Comparison of ENCODE assay signal across 13 mouse cellular contexts in genomic region chr12:25124431-25125238, GRCm38 (mm10). TPM values are rescaled to one million over a fixed set of nuclear protein-coding genes. Genes with fewer than 3 reads are reported as not detected.
DNase-seq lines count a peak whose midpoint lies in the region; ATAC-seq and TF ChIP-seq lines count a peak whose summit lies in the region.
"Had no signal": no experiment of that assay in that cellular context is flagged by ENCODE, and none has a peak within 500 bp of the region (broad histone marks: within the 10 kb centered on the region; RNA-seq: fewer than 3 reads in every experiment).

No protein-coding gene starts in this region.

- no peak for DNase-seq in intestine, embryonic 14.5 days (ENCODE audit: low spot score)
- peak; percentile 53 for DNase-seq in limb, embryonic 10.5 days (ENCODE audit: low spot score)
- no peak for DNase-seq in layer of hippocampus, adult 9-10 months (ENCODE audit: low spot score)
- no peak for DNase-seq in cerebellum, adult 2 months
- DNase-seq in ovary, postnatal 36 days (ENCODE audit: low spot score): no peak
- DNase-seq: adrenal gland, adult 2 months; cerebellum, postnatal 14 days; kidney, postnatal 4 days; lung, adult 2 months had no signal

- TF ChIP-seq POLR2A in cerebellum, adult 2 months (IDR thresholded peaks at IDR 0.05; ENCODE audit: borderline replicate concordance, insufficient read depth, low read length): no peak

- 0 out of 2 replicates have a peak, but pooled peaks have one; percentile 14 for ATAC-seq in intestine, embryonic 14.5 days (replicated peaks; ENCODE audit: low FRiP score, low TSS enrichment, low read depth)
- no peak for ATAC-seq in intestine, postnatal 0 days
- ATAC-seq in erythroblast, adult 5-6 weeks (replicated peaks; ENCODE audit: low FRiP score, poor library complexity, severe bottlenecking): 0 out of 2 replicates have a peak, but pooled peaks have one; percentile 25
- ATAC-seq in neural tube, embryonic 14.5 days (ENCODE audit: low read depth): peak; percentile 88

- H3K4me3 ChIP-seq in intestine, embryonic 14.5 days (ENCODE audit: low read depth, low read length): no peak overlapping the region
- no peak overlapping the region for H3K4me3 ChIP-seq in intestine, postnatal 0 days (ENCODE audit: low read depth, low read length)
- 0 out of 2 replicates have a peak overlapping the region, but pooled peaks have one; percentile 0 for H3K4me3 ChIP-seq in limb, embryonic 10.5 days
- no peak overlapping the region for H3K4me3 ChIP-seq in neural tube, embryonic 14.5 days (ENCODE audit: low read depth, low read length)
- H3K4me3 ChIP-seq in cerebellum, adult 2 months (replicated peaks; ENCODE audit: insufficient read depth, low read depth, low read length): no peak overlapping the region
- H3K4me3 ChIP-seq: stomach, embryonic 15.5 days had no signal

- TF ChIP-seq CTCF in intestine, postnatal 0 days (IDR thresholded peaks at IDR 0.05; ENCODE audit: low read depth): no peak
- TF ChIP-seq CTCF in cerebellum, adult 2 months (IDR thresholded peaks at IDR 0.05; ENCODE audit: borderline replicate concordance, insufficient read depth, low read depth, low read length): no peak

- no peaks in the 10 kb centered on the region for H3K36me3 ChIP-seq in intestine, embryonic 14.5 days (ENCODE audit: control insufficient read depth, insufficient read depth, low read length)
- no peaks in the 10 kb centered on the region for H3K36me3 ChIP-seq in intestine, postnatal 0 days (ENCODE audit: control insufficient read depth, insufficient read depth)
- H3K36me3 ChIP-seq in limb, embryonic 10.5 days: no peaks in the 10 kb centered on the region
- no peaks in the 10 kb centered on the region for H3K36me3 ChIP-seq in neural tube, embryonic 14.5 days (ENCODE audit: control insufficient read depth, insufficient read depth, low read length)
- H3K36me3 ChIP-seq: stomach, embryonic 15.5 days had no signal

- 20% methylated on average over 19 of the region's 19 CpGs for WGBS in intestine, embryonic 14.5 days
- 49% methylated on average over 19 of the region's 19 CpGs for WGBS in intestine, postnatal 0 days
- 11% methylated on average over 19 of the region's 19 CpGs for WGBS in limb, embryonic 10.5 days
- 8% methylated on average over 19 of the region's 19 CpGs for WGBS in neural tube, embryonic 14.5 days
- WGBS in cerebellum, adult 2 months: 43% methylated on average over 19 of the region's 19 CpGs

- H3K27me3 ChIP-seq in intestine, embryonic 14.5 days (replicated peaks; ENCODE audit: control insufficient read depth, insufficient read depth, low read length): no peaks in the 10 kb centered on the region
- H3K27me3 ChIP-seq in intestine, postnatal 0 days (replicated peaks; ENCODE audit: control insufficient read depth, insufficient read depth, low read length): no peaks in the 10 kb centered on the region
- 0 out of 2 replicates have a peak, but pooled peaks cover 2% of the 10 kb centered on the region for H3K27me3 ChIP-seq in limb, embryonic 10.5 days (ENCODE audit: low read depth, poor library complexity, severe bottlenecking)
- H3K27me3 ChIP-seq in neural tube, embryonic 14.5 days (ENCODE audit: control insufficient read depth, insufficient read depth, low read length): no peaks in the 10 kb centered on the region
- no peaks in the 10 kb centered on the region for H3K27me3 ChIP-seq in cerebellum, adult 2 months (ENCODE audit: control insufficient read depth, insufficient read depth, low read length)
- H3K27me3 ChIP-seq: stomach, embryonic 15.5 days had no signal

- no peaks in the 10 kb centered on the region for H3K9me3 ChIP-seq in intestine, embryonic 14.5 days (ENCODE audit: control insufficient read depth, low read length)
- H3K9me3 ChIP-seq in intestine, postnatal 0 days (ENCODE audit: control insufficient read depth): no peaks in the 10 kb centered on the region
- no peaks in the 10 kb centered on the region for H3K9me3 ChIP-seq in limb, embryonic 10.5 days (replicated peaks)
- H3K9me3 ChIP-seq in neural tube, embryonic 14.5 days (ENCODE audit: control insufficient read depth, low read length): no peaks in the 10 kb centered on the region
- H3K9me3 ChIP-seq: stomach, embryonic 15.5 days had no signal

- no peak overlapping the region for H3K4me2 ChIP-seq in intestine, embryonic 14.5 days (ENCODE audit: low read length)
- no peak overlapping the region for H3K4me2 ChIP-seq in intestine, postnatal 0 days (replicated peaks; ENCODE audit: low read depth)
- H3K4me2 ChIP-seq in neural tube, embryonic 14.5 days (ENCODE audit: low read depth, low read length): no peak overlapping the region
- H3K4me2 ChIP-seq: stomach, embryonic 15.5 days had no signal

- no peak overlapping the region for H3K9ac ChIP-seq in intestine, embryonic 14.5 days (ENCODE audit: low read length)
- no peak overlapping the region for H3K9ac ChIP-seq in intestine, postnatal 0 days (ENCODE audit: low read depth, low read length)
- no peak overlapping the region for H3K9ac ChIP-seq in neural tube, embryonic 14.5 days (replicated peaks; ENCODE audit: low read depth, low read length)
- H3K9ac ChIP-seq: stomach, embryonic 15.5 days had no signal

- peak overlapping the region; percentile 38; the same call in 1 of the 2 replicates for H3K27ac ChIP-seq in intestine, embryonic 14.5 days (ENCODE audit: low read depth)
- H3K27ac ChIP-seq in intestine, postnatal 0 days (ENCODE audit: low read depth, low read length): no peak overlapping the region
- peak overlapping the region; percentile 74 for H3K27ac ChIP-seq in limb, embryonic 10.5 days
- peak overlapping the region; percentile 34; the same call in 1 of the 2 replicates for H3K27ac ChIP-seq in neural tube, embryonic 14.5 days (ENCODE audit: low read depth, low read length)
- no peak overlapping the region for H3K27ac ChIP-seq in cerebellum, adult 2 months (ENCODE audit: insufficient read depth, low read length)
- H3K27ac ChIP-seq: stomach, embryonic 15.5 days had no signal

- peaks cover 35% of the 10 kb centered on the region for H3K4me1 ChIP-seq in intestine, embryonic 14.5 days (replicated peaks; ENCODE audit: control insufficient read depth, insufficient read depth, low read length)
- no peaks in the 10 kb centered on the region for H3K4me1 ChIP-seq in intestine, postnatal 0 days (replicated peaks; ENCODE audit: control insufficient read depth, insufficient read depth, low read length)
- peaks cover 65% of the 10 kb centered on the region for H3K4me1 ChIP-seq in limb, embryonic 10.5 days
- no peaks in the 10 kb centered on the region for H3K4me1 ChIP-seq in neural tube, embryonic 14.5 days (ENCODE audit: control insufficient read depth, insufficient read depth, low read length)
- H3K4me1 ChIP-seq in cerebellum, adult 2 months (ENCODE audit: control insufficient read depth, insufficient read depth, low read length): no peaks in the 10 kb centered on the region

RNA-seq across cellular contexts. Expression of gene Id2, which starts 27.7 kb away (rescaled TPM):
- 502 and 573 TPM in 2 replicates for polyA plus RNA-seq in intestine, embryonic 14.5 days (2014; fragmentation: Nextera tagmentation; extraction: Ambion mirVana)
- polyA plus RNA-seq in intestine, postnatal 0 days (2015; fragmentation: Nextera tagmentation; extraction: Ambion mirVana): 313 and 344 TPM in 2 replicates
- total RNA-seq in erythroblast, adult 5-6 weeks (2015; ENCODE audit: low replicate concordance): 49.2 and 51.4 TPM in 2 replicates
- 22.7 and 30.4 TPM in 2 replicates for total RNA-seq in erythroblast, adult 5-6 weeks (2017; ENCODE audit: low replicate concordance)
- 273 and 313 TPM in 2 replicates for polyA plus RNA-seq in limb, embryonic 10.5 days (2016; fragmentation: Nextera tagmentation; extraction: Ambion mirVana)
- 371 and 388 TPM in 2 replicates for polyA plus RNA-seq in neural tube, embryonic 14.5 days (2014; fragmentation: Nextera tagmentation; extraction: Ambion mirVana)
- 213 and 257 TPM in 2 replicates for polyA plus RNA-seq in cerebellum, adult 2 months (2012; rRNA removed)

Comparison
In these comparisons a context has a peak if more than half of its experiments do, and no peak if none do; other contexts are left out.
1. H3K27ac ChIP-seq: peak in intestine, embryonic 14.5 days (single experiment), limb, embryonic 10.5 days (single experiment) and neural tube, embryonic 14.5 days (single experiment); none in intestine, postnatal 0 days (single experiment) and cerebellum, adult 2 months (single experiment).